ENCODE assay signal across 24 mouse cellular contexts in the genomic region with DNA sequence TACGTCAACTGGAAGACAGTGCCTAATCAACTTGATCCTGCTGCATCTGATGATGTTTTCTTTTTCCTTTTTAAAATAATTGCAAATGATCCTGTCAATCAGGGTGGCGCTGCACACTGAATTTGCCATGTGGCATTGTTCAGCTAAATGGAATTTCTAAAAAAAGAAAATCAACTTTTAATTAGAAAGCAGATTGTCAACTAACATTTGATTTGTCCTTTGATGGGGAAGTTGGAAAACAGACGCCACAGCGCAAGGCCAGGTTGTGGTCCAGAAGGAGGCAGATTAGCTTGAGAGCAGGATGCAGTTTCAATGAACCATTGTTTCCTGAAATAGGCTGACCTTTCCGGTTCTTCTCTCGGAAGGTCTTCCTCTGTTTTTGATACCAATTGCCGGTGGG. TPM values are rescaled to one million over a fixed set of nuclear protein-coding genes. Genes with fewer than 3 reads are reported as not detected.
A peak's percentile ranks its signal among the peaks of the same experiment; 100 is the strongest.
DNase-seq lines count a peak whose midpoint lies in the region; ATAC-seq and TF ChIP-seq lines count a peak whose summit lies in the region.
"Had no signal": no experiment of that assay in that cellular context is flagged by ENCODE, and none has a peak within 500 bp of the region (broad histone marks: within the 10 kb centered on the region; RNA-seq: fewer than 3 reads in every experiment).

No protein-coding gene starts in this region.

- peak; percentile 57; the same call in 1 of the 2 replicates for ATAC-seq in forebrain, postnatal 0 days
- no peak for ATAC-seq in forebrain, embryonic 13.5 days
- ATAC-seq in heart, embryonic 16.5 days (replicated peaks; ENCODE audit: extremely low read depth, insufficient read depth, low FRiP score) = no peak
- no peak for ATAC-seq in lung, embryonic 16.5 days (ENCODE audit: low read depth)
- ATAC-seq: activated CD4-positive, CD25-positive, alpha-beta regulatory T cell, adult 4 months; forebrain, embryonic 14.5 days; hindbrain, embryonic 16.5 days; intestine, postnatal 0 days; midbrain, embryonic 16.5 days had no signal

- H3K4me1 ChIP-seq in forebrain, postnatal 0 days (ENCODE audit: insufficient read depth) = no peaks in the 10 kb centered on the region; the same call in 1 of the 2 replicates
- H3K4me1 ChIP-seq in forebrain, embryonic 13.5 days = peaks cover 17% of the 10 kb centered on the region
- H3K4me1 ChIP-seq in heart, embryonic 16.5 days (ENCODE audit: control insufficient read depth, insufficient read depth, low read length) = peaks cover 45% of the 10 kb centered on the region
- peaks cover 60% of the 10 kb centered on the region for H3K4me1 ChIP-seq in lung, embryonic 16.5 days (replicated peaks; ENCODE audit: control insufficient read depth, insufficient read depth, low read length)

- H3K4me2 ChIP-seq in forebrain, postnatal 0 days (ENCODE audit: low read depth) = no peak overlapping the region
- no peak overlapping the region for H3K4me2 ChIP-seq in forebrain, embryonic 13.5 days
- no peak overlapping the region for H3K4me2 ChIP-seq in heart, embryonic 16.5 days (ENCODE audit: low read depth, low read length)
- H3K4me2 ChIP-seq in lung, embryonic 16.5 days (ENCODE audit: low read depth, low read length) = no peak overlapping the region
- H3K4me2 ChIP-seq: embryonic facial prominence, embryonic 12.5 days; limb, embryonic 13.5 days; liver, embryonic 13.5 days; neural tube, embryonic 15.5 days had no signal

- H3K27ac ChIP-seq in forebrain, postnatal 0 days (ENCODE audit: low read depth, low read length) = no peak overlapping the region
- H3K27ac ChIP-seq in forebrain, embryonic 13.5 days = no peak overlapping the region
- peak overlapping the region; percentile 24; the same call in 1 of the 2 replicates for H3K27ac ChIP-seq in heart, embryonic 16.5 days (ENCODE audit: low read length)
- H3K27ac ChIP-seq in lung, embryonic 16.5 days (ENCODE audit: low read length) = 0 out of 2 replicates have a peak overlapping the region, but pooled peaks have one; percentile 79
- H3K27ac ChIP-seq: embryonic facial prominence, embryonic 12.5 days; liver, embryonic 13.5 days; neural tube, embryonic 15.5 days had no signal

- H3K27me3 ChIP-seq in forebrain, postnatal 0 days (ENCODE audit: insufficient read depth, low read length) = no peaks in the 10 kb centered on the region
- no peaks in the 10 kb centered on the region for H3K27me3 ChIP-seq in forebrain, embryonic 13.5 days
- H3K27me3 ChIP-seq in heart, embryonic 16.5 days (ENCODE audit: control insufficient read depth, insufficient read depth, low read length) = no peaks in the 10 kb centered on the region
- no peaks in the 10 kb centered on the region for H3K27me3 ChIP-seq in lung, embryonic 16.5 days (ENCODE audit: control insufficient read depth, insufficient read depth, low read depth, low read length)
- H3K27me3 ChIP-seq: embryonic facial prominence, embryonic 12.5 days; limb, embryonic 13.5 days; liver, embryonic 13.5 days; neural tube, embryonic 15.5 days had no signal

- DNase-seq in forebrain, postnatal 0 days = no peak
- DNase-seq in heart, postnatal 14 days = no peak
- DNase-seq in lung, postnatal 10 days = no peak
- DNase-seq in layer of hippocampus, postnatal 14 days (ENCODE audit: low spot score in 2 of 2) = peak; percentile 48 to 57
- DNase-seq: adrenal gland, postnatal 36 days; cerebellum, postnatal 10 days; gastrocnemius, postnatal 36 days; liver, embryonic 13.5 days; lung, postnatal 4 days; right cerebral cortex, postnatal 25 days; thymus, postnatal 36 days had no signal

- no peak overlapping the region for H3K4me3 ChIP-seq in forebrain, postnatal 0 days (ENCODE audit: low read depth, low read length)
- H3K4me3 ChIP-seq in forebrain, embryonic 13.5 days = no peak overlapping the region
- no peak overlapping the region for H3K4me3 ChIP-seq in heart, embryonic 16.5 days (ENCODE audit: low read length)
- H3K4me3 ChIP-seq in lung, embryonic 16.5 days (ENCODE audit: low read length) = no peak overlapping the region
- H3K4me3 ChIP-seq: embryonic facial prominence, embryonic 12.5 days; erythroblast, embryonic 14.5 days; limb, embryonic 13.5 days; liver, embryonic 13.5 days; neural tube, embryonic 15.5 days had no signal

- WGBS in forebrain, postnatal 0 days = 43% methylated on average over 7 of the region's 7 CpGs
- WGBS in forebrain, embryonic 13.5 days = 66% methylated on average over 7 of the region's 7 CpGs
- WGBS in heart, embryonic 16.5 days = 55% methylated on average over 7 of the region's 7 CpGs
- WGBS in lung, embryonic 16.5 days = 48% methylated on average over 7 of the region's 7 CpGs

- H3K9me3 ChIP-seq in forebrain, postnatal 0 days (ENCODE audit: low read length) = no peaks in the 10 kb centered on the region
- no peaks in the 10 kb centered on the region for H3K9me3 ChIP-seq in forebrain, embryonic 13.5 days (replicated peaks)
- H3K9me3 ChIP-seq in heart, embryonic 16.5 days (replicated peaks; ENCODE audit: control insufficient read depth, low read length) = no peaks in the 10 kb centered on the region
- H3K9me3 ChIP-seq in lung, embryonic 16.5 days (ENCODE audit: control insufficient read depth, low read length) = no peaks in the 10 kb centered on the region
- H3K9me3 ChIP-seq: embryonic facial prominence, embryonic 12.5 days; G1E; limb, embryonic 13.5 days; liver, embryonic 13.5 days; neural tube, embryonic 15.5 days had no signal

- intact Hi-C loops in heart, postnatal 14 days (cut with DNase I) = no loop called here

- H3K36me3 ChIP-seq in forebrain, postnatal 0 days (ENCODE audit: insufficient read depth) = no peaks in the 10 kb centered on the region
- H3K36me3 ChIP-seq in forebrain, embryonic 13.5 days (ENCODE audit: poor library complexity, severe bottlenecking) = no peaks in the 10 kb centered on the region
- H3K36me3 ChIP-seq in heart, embryonic 16.5 days (ENCODE audit: control insufficient read depth, insufficient read depth) = no peaks in the 10 kb centered on the region
- H3K36me3 ChIP-seq in lung, embryonic 16.5 days (ENCODE audit: control insufficient read depth, insufficient read depth, low read length) = no peaks in the 10 kb centered on the region
- H3K36me3 ChIP-seq: embryonic facial prominence, embryonic 12.5 days; G1E; limb, embryonic 13.5 days; liver, embryonic 13.5 days; neural tube, embryonic 15.5 days had no signal

- H3K9ac ChIP-seq in forebrain, postnatal 0 days = no peak overlapping the region
- no peak overlapping the region for H3K9ac ChIP-seq in forebrain, embryonic 13.5 days
- no peak overlapping the region for H3K9ac ChIP-seq in heart, embryonic 16.5 days (ENCODE audit: low read length)
- H3K9ac ChIP-seq in lung, embryonic 16.5 days (ENCODE audit: low read length) = no peak overlapping the region
- H3K9ac ChIP-seq: embryonic facial prominence, embryonic 12.5 days; limb, embryonic 13.5 days; liver, embryonic 13.5 days; neural tube, embryonic 15.5 days had no signal

- no peak for TF ChIP-seq CTCF in forebrain, postnatal 0 days (IDR thresholded peaks at IDR 0.05; ENCODE audit: low read depth)

RNA-seq across cellular contexts. Expression of a gene that starts 33.3 kb away (rescaled TPM):
- total RNA-seq in forebrain, postnatal 0 days (2014; rRNA removed) = 3.2 and 4.4 TPM in 2 replicates
- 0.20 and 0.64 TPM in 2 replicates for polyA plus RNA-seq in forebrain, postnatal 0 days (2015; fragmentation: Nextera tagmentation; extraction: Ambion mirVana)
- 1.6 and 2.8 TPM in 2 replicates for polyA plus RNA-seq in forebrain, embryonic 13.5 days (2015; fragmentation: Nextera tagmentation; extraction: Ambion mirVana)
- 1.5 TPM in 2 replicates for polyA plus RNA-seq in heart, embryonic 16.5 days (2015; fragmentation: Nextera tagmentation; extraction: Ambion mirVana)
- total RNA-seq in heart, postnatal 14 days (2021) = 10 to 100 TPM; 20.7 to 21.2 TPM
- polyA plus RNA-seq in lung, embryonic 16.5 days (2015; fragmentation: Nextera tagmentation; extraction: Ambion mirVana) = 3.2 and 3.4 TPM in 2 replicates
- total RNA-seq in layer of hippocampus, postnatal 14 days (2021) = 1 to 10 TPM; 7.1 to 7.3 TPM
- polyA plus RNA-seq: G1E had no signal

Comparison
In these comparisons a context has a peak if more than half of its experiments do, and no peak if none do; other contexts are left out.
1. DNase-seq: peak in layer of hippocampus, postnatal 14 days (2 of 2); none in forebrain, postnatal 0 days (single experiment), heart, postnatal 14 days (0 of 2) and lung, postnatal 10 days (single experiment).
2. H3K27ac ChIP-seq: peak in heart, embryonic 16.5 days (single experiment) and lung, embryonic 16.5 days (single experiment); none in forebrain, postnatal 0 days (single experiment) and forebrain, embryonic 13.5 days (single experiment).